Comparison of ENCODE assay signal across 29 mouse cellular contexts in genomic region chr11:67143065-67143464, GRCm38 (mm10). TPM values are rescaled to one million over a fixed set of nuclear protein-coding genes. Genes with fewer than 3 reads are reported as not detected.
"Had no signal": no experiment of that assay in that cellular context is flagged by ENCODE, and none has a peak within 500 bp of the region (broad histone marks: within the 10 kb centered on the region; RNA-seq: fewer than 3 reads in every experiment).

No protein-coding gene starts in this region.

- H3K4me2 ChIP-seq: heart, embryonic 12.5 days; hindbrain, embryonic 13.5 days; hindbrain, embryonic 15.5 days; kidney, embryonic 15.5 days; limb, embryonic 12.5 days; liver, embryonic 11.5 days; liver, embryonic 13.5 days had no signal

- H3K9me3 ChIP-seq: heart, embryonic 10.5 days; heart, embryonic 12.5 days; hindbrain, embryonic 13.5 days; hindbrain, embryonic 15.5 days; kidney, embryonic 15.5 days; limb, embryonic 10.5 days; limb, embryonic 12.5 days; liver, embryonic 13.5 days had no signal

- DNase-seq: gastrocnemius, postnatal 10 days; gastrocnemius, postnatal 25 days; heart, adult 18-20 months; heart, postnatal 10 days; heart, postnatal 36 days; kidney, adult 11 months; kidney, adult 2 months; kidney, adult 9 months; kidney, postnatal 14 days; kidney, postnatal 36 days; liver; liver, embryonic 13.5 days had no signal

- H3K27ac ChIP-seq: heart, embryonic 10.5 days; hindbrain, embryonic 13.5 days; hindbrain, embryonic 15.5 days; hindbrain, postnatal 0 days; kidney, embryonic 15.5 days; kidney, postnatal 0 days; left cerebral cortex, adult 2 months; limb, embryonic 10.5 days; limb, embryonic 12.5 days; liver, embryonic 13.5 days had no signal

- H3K4me1 ChIP-seq: heart, embryonic 10.5 days; heart, embryonic 12.5 days; hindbrain, embryonic 13.5 days; hindbrain, embryonic 15.5 days; kidney, embryonic 15.5 days; liver, embryonic 13.5 days had no signal

- H3K36me3 ChIP-seq: heart, embryonic 10.5 days; heart, embryonic 12.5 days; hindbrain, embryonic 13.5 days; hindbrain, embryonic 15.5 days; kidney, embryonic 15.5 days; limb, embryonic 10.5 days; limb, embryonic 12.5 days; liver, embryonic 13.5 days had no signal

- H3K9ac ChIP-seq: heart, embryonic 12.5 days; hindbrain, embryonic 13.5 days; hindbrain, embryonic 15.5 days; kidney, embryonic 15.5 days; limb, embryonic 12.5 days; liver, embryonic 13.5 days had no signal

- H3K27me3 ChIP-seq: heart, embryonic 12.5 days; hindbrain, embryonic 15.5 days; kidney, embryonic 15.5 days; limb, embryonic 12.5 days; liver, embryonic 13.5 days had no signal

- H3K4me3 ChIP-seq: heart, embryonic 10.5 days; heart, embryonic 12.5 days; hindbrain, embryonic 13.5 days; hindbrain, embryonic 15.5 days; kidney, embryonic 15.5 days; left cerebral cortex, adult 2 months; limb, embryonic 10.5 days; limb, embryonic 12.5 days; liver, embryonic 13.5 days had no signal

RNA-seq across cellular contexts. Expression of gene Myh2, which starts 27.8 kb away (rescaled TPM):
- total RNA-seq: heart, adult 18-20 months; heart, postnatal 10 days; heart, postnatal 36 days; hematopoietic stem cell, adult 5-6 weeks had no signal
- polyA plus RNA-seq: heart, embryonic 10.5 days; heart, embryonic 12.5 days; heart, embryonic 14.5 days; hindbrain, embryonic 11.5 days; kidney, embryonic 15.5 days; kidney, postnatal 0 days; large intestine, adult 2 months; limb, embryonic 10.5 days; liver, embryonic 11.5 days; liver, embryonic 13.5 days had no signal

RNA-seq across cellular contexts. Expression of gene Myh1, which starts 56.8 kb away (rescaled TPM):
- total RNA-seq: heart, adult 18-20 months; heart, postnatal 36 days; hematopoietic stem cell, adult 5-6 weeks had no signal
- polyA plus RNA-seq: intestine, embryonic 14.5 days; intestine, embryonic 16.5 days; kidney, postnatal 0 days had no signal
